Mouse (Mus musculus) bone marrow, adult 2 months (tissue): ENCODE data around the gene Aars. TPM values are rescaled to one million over a fixed set of nuclear protein-coding genes. Genes with fewer than 3 reads are reported as not detected.
"Not testable (repeated sequence)": the region's sequence is repeated elsewhere in the genome, so short reads cannot be mapped to it uniquely, and the experiment has no call there.

Source experiments
- H3K27ac ChIP-seq: fragments of 200-500 bp; 2 replicates; pipeline ENCODE4 v1.5.1; 2012; ENCODE audit warnings: low read depth, mild to moderate bottlenecking, control low read depth, inconsistent platforms, low read length; ENCODE audit not compliant: control insufficient read depth, poor library complexity, insufficient read depth
- H3K4me1 ChIP-seq: fragments of 200-500 bp; 2 replicates; pipeline ENCODE4 v1.6.1; 2011; ENCODE audit warnings: low read length; ENCODE audit not compliant: control insufficient read depth, insufficient read depth
- H3K4me3 ChIP-seq: fragments of 200-500 bp; replicated peaks from 2 replicates; pipeline ENCODE3; 2011; ENCODE audit warnings: mild to moderate bottlenecking, low read depth, low read length, control low read depth; ENCODE audit not compliant: control insufficient read depth
- CTCF ChIP-seq: fragments of 200-500 bp; IDR thresholded peaks from 2 replicates; pipeline ENCODE4 v1.5.1; 2011; ENCODE audit warnings: low read length, control low read depth; ENCODE audit not compliant: control insufficient read depth, insufficient read depth
- POLR2A ChIP-seq: fragments of 200-500 bp; IDR thresholded peaks from 2 replicates; pipeline ENCODE4 v1.6.1; 2011; ENCODE audit warnings: low read depth, mild to moderate bottlenecking, control low read depth, low read length, borderline replicate concordance; ENCODE audit not compliant: control insufficient read depth
- WGBS: fragments of 180-500 bp; shearing (Covaris S2); methylation state at CpG from one replicate; pipeline ENCODE4 v1.1.7; 2018; 5-methylcytosine and 5-hydroxymethylcytosine counted together
- polyA plus RNA-seq: library from polyadenylated mRNA; stranded (reverse); fragments of >200 nt; gene quantifications from 2 replicates; pipeline ENCODE4 v1.2.4, GENCODE M21; 2011; ENCODE audit warnings: low replicate concordance; ENCODE audit not compliant: missing spikeins, insufficient read depth, insufficient read length

The Aars gene
- polyA plus RNA-seq, 1 experiment = 48.3 TPM

DNA sequence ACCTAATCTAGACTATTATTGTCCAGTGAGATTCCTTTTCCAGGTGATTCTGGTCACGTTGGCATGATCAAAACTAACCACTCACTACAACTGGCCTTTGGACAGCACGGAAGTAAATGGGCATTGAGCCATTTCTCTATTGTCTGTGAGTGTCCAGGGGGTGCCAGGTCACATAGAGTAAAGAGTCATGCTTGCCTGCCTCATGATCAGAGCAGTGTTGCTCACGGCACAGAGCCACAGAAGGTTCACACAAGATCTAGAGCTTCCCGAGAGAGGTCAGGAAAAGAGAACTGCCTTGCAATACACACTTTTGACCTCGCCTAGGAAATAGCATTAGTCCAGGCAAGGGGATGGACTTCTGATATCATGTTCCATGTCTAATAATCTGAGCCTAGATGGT lies 46.5 kb downstream of the Aars start:
- Histone ChIP-seq H3K4me1 (no peaks in the 10 kb centered on the region; the same call in 1 of the 2 replicates), H3K4me3 (no peak overlapping the region), H3K27ac (no peak overlapping the region)
- WGBS = 59% methylated on average over 5 of the region's 5 CpGs
- TF ChIP-seq POLR2A (no peak), CTCF (no peak)

DNA sequence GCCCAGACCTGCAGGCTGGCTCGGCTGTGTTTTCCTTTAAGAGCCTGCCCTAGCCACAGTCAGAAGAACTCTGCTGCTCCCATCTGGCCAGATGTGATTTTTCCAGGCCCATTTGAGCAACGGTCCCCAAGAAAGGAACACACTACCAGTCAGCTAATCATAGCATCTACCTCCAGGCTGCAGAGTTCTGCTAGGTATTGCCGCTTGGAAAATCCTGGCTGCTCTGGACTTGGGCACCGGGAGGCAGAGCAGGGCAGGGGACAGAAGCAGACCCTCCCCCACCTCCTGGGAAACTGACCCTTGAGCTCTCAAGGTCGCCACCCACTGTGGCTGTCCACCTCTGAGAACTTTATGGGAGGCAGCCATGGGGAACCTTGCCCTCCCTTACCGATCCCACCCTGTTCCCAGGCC lies 46.9 kb downstream of the Aars start:
- H3K27ac ChIP-seq = no peak overlapping the region
- WGBS = 48% methylated on average over 6 of the region's 6 CpGs
- TF ChIP-seq CTCF = no peak
- TF ChIP-seq POLR2A = no peak
- no peak overlapping the region for H3K4me3 ChIP-seq
- H3K4me1 ChIP-seq = no peaks in the 10 kb centered on the region; the same call in 1 of the 2 replicates

DNA sequence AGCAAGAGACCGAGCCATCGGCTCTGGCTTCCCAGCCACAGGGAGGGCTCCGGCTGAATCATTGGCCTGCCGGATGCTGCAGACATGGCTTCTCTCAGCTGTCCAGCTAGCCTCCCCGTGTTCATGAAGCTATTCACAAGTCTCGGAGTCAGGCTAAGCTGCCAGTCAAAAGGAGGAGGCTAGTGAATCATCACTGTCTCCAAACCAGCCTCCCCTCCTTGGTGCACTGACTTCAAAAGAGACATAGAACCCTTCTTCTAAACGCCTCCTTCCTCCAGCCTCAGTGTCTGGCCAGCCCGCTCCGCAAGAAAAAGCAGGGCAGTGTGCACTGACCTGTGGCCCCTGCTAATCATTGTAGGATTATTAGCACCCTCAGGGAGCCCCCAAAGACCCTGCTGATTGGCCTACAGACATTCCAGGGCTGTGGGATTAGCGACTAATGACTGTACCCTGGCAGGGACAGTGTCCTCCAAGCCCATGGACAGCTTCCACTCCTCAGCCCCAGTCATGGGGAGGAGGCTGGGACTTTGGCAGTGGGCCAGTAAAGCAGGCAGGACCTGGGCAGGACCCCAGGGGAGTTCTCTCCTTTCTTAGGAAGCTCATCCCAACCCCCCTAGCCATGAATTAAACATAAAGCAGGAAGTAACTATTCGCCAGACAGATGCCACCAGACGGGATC lies 48.8 kb downstream of the Aars start:
- no peak overlapping the region for H3K27ac ChIP-seq
- H3K4me1 ChIP-seq = no peaks in the 10 kb centered on the region; the same call in 1 of the 2 replicates
- WGBS = 75% methylated on average over 12 of the region's 12 CpGs
- no peak overlapping the region for H3K4me3 ChIP-seq
- TF ChIP-seq POLR2A = no peak
- no peak for TF ChIP-seq CTCF

DNA sequence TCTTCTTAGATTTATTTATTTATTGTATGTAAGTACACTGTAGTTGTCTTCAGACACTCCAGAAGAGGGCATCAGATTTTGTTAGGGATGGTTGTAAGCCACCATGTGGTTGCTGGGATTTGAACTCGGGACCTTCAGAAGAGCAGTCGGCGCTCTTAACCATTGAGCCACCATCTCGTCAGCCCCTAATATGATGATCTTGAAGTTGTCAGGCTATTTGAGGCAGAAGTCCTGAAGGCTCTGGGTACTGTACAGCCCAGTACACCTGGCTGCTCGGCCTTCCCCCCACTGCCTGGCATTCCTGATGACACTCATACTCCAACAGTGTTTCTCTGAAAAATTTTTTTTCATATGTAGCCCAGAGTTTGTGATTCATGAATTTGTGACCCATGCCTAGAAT lies 51.0 kb downstream of the Aars start:
- H3K4me3 ChIP-seq, H3K4me1 ChIP-seq, H3K27ac ChIP-seq: not testable (repeated sequence)
- WGBS = 84% methylated on average over 5 of the region's 5 CpGs

DNA sequence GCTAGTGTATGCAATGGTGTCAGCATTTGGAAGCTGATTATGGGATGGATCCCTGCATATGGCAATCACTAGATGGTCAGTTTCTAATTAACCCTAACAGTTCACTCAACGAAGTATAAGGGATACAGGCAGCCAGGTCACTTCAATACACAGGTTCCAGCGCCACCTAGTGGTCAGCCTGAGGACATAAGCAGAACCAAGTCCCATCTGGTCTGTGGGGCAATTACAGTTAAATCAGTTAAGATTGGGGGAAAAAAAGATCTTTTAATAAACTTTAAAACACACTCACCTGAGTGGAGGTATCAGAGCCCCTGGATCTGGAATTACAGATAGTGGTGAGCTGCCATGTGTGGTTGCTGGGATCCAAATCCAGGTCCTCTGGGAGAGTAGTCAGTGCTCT lies 57.2 kb downstream of the Aars start:
- TF ChIP-seq POLR2A (no peak), CTCF (peak; percentile 94)
- 0% methylated on average over 2 of the region's 2 CpGs for WGBS
- no peak overlapping the region for H3K27ac ChIP-seq
- H3K4me3 ChIP-seq = no peak overlapping the region
- H3K4me1 ChIP-seq = peaks cover 1% of the 10 kb centered on the region; the same call in 1 of the 2 replicates

DNA sequence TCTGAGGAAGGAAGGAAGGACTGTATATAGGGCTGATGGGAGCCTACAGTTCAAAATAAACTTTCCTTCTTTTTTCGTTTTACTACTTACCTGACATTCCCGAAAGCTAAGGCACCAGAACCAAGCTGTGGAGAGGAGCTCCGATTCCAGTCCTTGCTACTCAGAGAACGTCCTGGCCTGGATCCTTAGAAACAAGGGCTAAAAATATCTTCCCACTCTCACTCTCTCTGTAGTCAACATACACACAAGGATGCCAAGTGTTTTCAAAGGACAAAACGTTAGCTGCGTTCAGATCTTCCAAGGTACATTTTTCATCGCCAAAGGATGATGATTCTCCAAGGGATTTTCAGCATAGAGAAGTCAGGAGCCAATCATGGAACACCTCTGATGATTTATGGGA lies 58.8 kb downstream of the Aars start:
- TF ChIP-seq CTCF (no peak), POLR2A (no peak)

DNA sequence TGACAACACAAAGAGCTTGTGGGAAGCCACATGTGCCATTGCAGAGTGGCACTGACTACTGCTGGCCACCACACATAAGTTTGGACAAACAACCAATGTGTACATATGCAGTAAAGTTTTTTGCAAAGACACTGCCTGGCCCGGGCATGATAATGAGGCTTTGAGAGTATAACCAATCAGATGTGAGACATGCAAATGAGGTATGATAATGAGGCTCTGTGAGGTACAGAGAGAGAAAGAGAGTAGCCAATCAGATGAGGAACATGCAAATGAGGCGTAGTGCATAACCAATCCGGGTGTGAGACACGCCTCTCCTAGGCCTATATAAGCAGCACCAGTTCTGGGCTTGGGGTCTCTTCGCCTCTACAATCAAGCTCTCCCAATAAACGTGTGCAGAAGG lies 59.4 kb downstream of the Aars start, which contains the start of gene Clec18a:
Clec18a (minus strand) TSS at position 101 of the 400 bp plus-strand sequence.
- 84% methylated on average over 6 of the region's 6 CpGs for WGBS
- H3K27ac ChIP-seq, H3K4me3 ChIP-seq: not testable (repeated sequence)

More for the DNA sequence above, 58.8 kb downstream of the Aars start:
- peaks cover 1% of the 10 kb centered on the region; the same call in 1 of the 2 replicates for H3K4me1 ChIP-seq
- no peak overlapping the region for H3K4me3 ChIP-seq
- no peak overlapping the region for H3K27ac ChIP-seq
- WGBS = 70% methylated on average over 7 of the region's 7 CpGs

DNA sequence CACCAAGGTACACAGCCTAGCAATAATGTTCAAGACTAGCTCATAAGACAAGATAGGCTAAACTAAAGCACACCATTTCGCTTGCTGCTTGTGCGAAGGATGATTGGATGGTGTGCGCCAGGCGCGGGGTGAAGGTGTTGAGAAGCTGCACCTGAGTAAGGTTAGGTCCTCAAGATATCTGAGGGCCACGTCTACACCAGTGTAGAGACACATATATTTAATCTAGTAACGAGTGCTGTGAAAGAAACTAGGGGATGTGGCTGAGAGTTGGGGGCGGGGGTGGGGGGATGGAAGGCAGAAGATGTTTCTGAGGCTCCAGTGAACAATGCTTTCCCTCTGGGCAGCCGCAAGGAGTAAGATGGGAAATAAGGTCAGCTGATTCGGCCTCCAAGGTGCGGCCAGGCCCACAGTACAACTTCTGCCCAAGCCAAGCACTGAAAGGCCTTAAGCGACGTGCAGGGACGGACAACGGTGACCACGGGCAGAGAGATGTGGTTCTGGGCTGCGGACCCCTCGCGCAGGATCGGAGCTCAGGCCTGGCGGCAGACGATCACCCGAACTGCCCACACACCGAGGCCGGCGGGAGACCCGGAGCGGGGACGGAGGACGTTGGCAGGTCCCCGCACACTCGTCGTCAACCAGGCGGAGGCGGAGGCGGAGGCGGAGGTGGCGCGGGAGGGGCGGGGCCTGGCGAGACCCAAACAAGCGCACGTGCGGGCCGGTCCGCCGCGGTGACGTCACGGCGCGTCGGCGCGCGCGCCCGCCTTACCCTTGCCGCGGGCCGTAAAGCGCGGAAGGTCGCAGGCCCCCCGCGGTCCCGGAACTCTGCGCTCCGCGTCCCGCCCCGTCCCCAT lies 61.1 kb downstream of the Aars start, which contains the start of gene Pdpr:
Pdpr (plus strand) TSS at position 766 of the 854 bp plus-strand sequence.
- TF ChIP-seq POLR2A (no peak), CTCF (no peak)
- 7% methylated on average over 72 of the region's 72 CpGs for WGBS
- Histone ChIP-seq H3K27ac (peak within 1 kb of the TSS; percentile 51; the same call in 1 of the 2 replicates), H3K4me3 (peak within 1 kb of the TSS; percentile 81), H3K4me1 (peaks cover 1% of the 10 kb centered on the region; the same call in 1 of the 2 replicates)

More for the DNA sequence above, 59.4 kb downstream of the Aars start, which contains the start of gene Clec18a:
- H3K4me1 ChIP-seq = not testable (repeated sequence)

DNA sequence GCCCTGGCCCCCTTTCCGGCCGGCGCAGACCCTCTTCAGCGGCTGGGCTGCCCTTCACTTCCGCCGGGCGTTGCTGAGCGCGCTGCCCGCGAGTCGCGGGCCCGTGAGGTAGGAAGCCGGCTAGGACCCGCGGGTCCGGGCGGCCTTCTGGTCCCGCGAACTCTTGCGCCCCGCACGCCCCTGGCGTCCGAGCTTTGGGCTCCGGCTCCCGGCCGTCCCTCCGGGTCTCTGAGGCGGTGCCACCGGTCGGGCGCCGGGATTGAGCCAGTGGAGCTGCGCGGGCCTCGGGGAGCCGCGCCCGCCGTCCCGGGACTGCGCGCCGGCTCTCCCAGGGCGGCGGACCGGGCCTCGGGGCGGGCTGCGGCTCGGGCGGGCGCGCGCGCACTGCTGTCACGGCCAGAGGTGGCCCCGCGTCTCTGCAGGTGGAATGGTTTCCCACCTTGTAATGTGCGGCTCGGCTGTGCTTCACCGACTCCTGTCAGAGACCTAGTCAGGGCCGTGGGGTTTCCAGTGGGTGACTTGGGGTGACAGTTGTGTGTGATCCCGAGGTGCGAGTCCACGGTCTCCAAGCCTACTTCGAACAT lies 61.9 kb downstream of the Aars start:
- WGBS = under 1% methylated on average over 52 of the region's 69 CpGs
- H3K4me1 ChIP-seq = not testable (repeated sequence)
- H3K4me3 ChIP-seq = peak overlapping the region; percentile 81
- peak overlapping the region; percentile 51; the same call in 1 of the 2 replicates for H3K27ac ChIP-seq

Other genes starting within 250 kb of the Aars start
- gene Il34, start 227.2 kb upstream of the Aars start, polyA plus RNA-seq = 23.4 and 25.8 TPM in 2 replicates
- gene Cog4, start 186.5 kb upstream of the Aars start, polyA plus RNA-seq = 27.6 and 59.9 TPM in 2 replicates
- gene Sf3b3, start 186.4 kb upstream of the Aars start, polyA plus RNA-seq = 37.8 and 56.3 TPM in 2 replicates
- 4.6 and 10.9 TPM in 2 replicates for gene Fuk, start 130.7 kb upstream of the Aars start, polyA plus RNA-seq
- 16.1 and 29.4 TPM in 2 replicates for gene St3gal2, start 113.2 kb upstream of the Aars start, polyA plus RNA-seq
- 13.5 and 17.3 TPM in 2 replicates for gene Ddx19a, start 35.3 kb upstream of the Aars start, polyA plus RNA-seq
- gene Ddx19b, start 1.4 kb upstream of the Aars start, polyA plus RNA-seq = 1.8 and 3.4 TPM in 2 replicates
- gene Exosc6, start 23.2 kb downstream of the Aars start, polyA plus RNA-seq = not detected in 2 replicates
- not detected in 2 replicates for gene Clec18a, start 59.3 kb downstream of the Aars start, polyA plus RNA-seq
- gene Pdpr, start 61.5 kb downstream of the Aars start, polyA plus RNA-seq = 1.8 and 2.3 TPM in 2 replicates
- gene Glg1, start 226.1 kb downstream of the Aars start, polyA plus RNA-seq = 6.5 and 17.7 TPM in 2 replicates